Mouse (Mus musculus): ENCODE measurements around the gene Suds3. TPM values are rescaled to one million over a fixed set of nuclear protein-coding genes. Genes with fewer than 3 reads are reported as not detected.

The Suds3 gene
- total RNA-seq (2021), result 100 to 1,000 TPM; 134 to 147 TPM

DNA sequence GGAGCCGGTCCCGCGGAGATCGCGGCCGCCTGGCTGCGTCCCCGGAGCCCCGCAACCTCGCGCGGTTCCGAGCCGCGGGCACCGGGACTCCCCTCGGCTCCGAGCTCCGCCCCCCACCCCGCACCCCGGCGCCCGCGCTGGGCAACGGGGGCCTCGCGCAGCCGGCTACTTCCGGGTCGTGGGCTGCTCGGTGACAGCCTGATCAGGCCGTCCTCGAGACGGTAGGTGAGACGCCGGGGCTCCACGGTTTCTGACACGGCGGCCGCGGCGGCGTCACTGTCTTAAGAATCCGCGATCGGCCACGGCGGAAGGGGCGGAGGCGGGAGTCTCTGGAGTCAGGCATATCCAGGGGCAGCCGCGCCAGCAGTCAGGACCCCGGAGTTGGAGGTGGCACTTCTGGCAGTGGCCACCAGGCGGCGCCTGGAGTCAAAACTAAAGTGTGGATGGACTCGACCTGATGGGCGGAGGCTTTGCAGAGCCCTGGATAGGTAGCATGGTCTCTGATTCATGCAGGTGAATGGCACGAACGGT, at the start of gene Suds3:
TSS of gene Suds3 (minus strand) at position 278 of the 531 bp plus-strand sequence.
- peak; percentile 98 to 99 for DNase-seq (ENCODE audit: low spot score in 2 of 2)
- intact Hi-C loops (cut with DNase I), result loop anchor here (2.0 to 10.0 kb wide), 7 partner anchors 29 to 379 kb away; partner anchors contain the start of genes Ksr2, Pebp1 and Wsb2

DNA sequence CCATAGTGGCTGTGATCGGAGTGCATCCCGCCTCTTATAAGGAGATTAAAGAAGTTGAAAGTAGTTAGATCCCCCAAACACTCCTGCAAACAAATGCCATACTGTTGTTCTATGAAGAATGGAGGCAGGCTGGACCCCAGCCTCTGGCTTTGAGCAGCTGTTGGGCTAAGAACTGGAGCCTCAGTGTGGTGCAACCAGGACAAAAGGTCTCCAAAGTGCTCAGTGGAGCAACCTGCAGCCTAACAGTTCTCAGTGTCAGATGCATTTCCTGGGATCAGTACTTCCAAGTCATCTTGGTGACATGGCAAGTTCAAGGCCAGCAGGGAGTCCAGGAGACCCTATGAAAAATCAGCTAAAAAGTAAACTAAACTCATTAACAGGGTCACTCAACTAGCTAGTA, 49.0 kb upstream of the Suds3 start:
- intact Hi-C loops (cut with DNase I), result no loop called here
- DNase-seq (ENCODE audit: low spot score in 2 of 2), result no peak

DNA sequence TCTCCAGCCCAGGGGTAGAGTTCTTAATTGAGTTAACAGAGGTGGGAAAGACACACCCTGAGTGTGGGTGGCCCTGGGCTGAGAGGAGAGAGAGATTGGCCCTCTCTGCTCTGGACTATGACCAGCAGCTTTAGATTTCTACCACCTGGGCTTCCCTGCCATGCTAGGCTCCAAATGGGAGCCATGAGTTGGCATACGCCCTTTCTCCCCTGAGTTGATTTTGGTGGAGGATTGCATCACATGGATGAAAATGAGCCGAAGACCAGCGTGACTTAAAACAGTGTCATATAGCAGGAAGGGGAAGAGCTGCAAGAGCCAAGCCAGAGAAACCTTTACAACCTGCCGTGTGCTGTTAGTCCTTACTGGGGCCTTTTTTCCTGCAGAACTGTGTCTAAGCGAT, 48.6 kb upstream of the Suds3 start:
- intact Hi-C loops (cut with DNase I), result no loop called here

DNA sequence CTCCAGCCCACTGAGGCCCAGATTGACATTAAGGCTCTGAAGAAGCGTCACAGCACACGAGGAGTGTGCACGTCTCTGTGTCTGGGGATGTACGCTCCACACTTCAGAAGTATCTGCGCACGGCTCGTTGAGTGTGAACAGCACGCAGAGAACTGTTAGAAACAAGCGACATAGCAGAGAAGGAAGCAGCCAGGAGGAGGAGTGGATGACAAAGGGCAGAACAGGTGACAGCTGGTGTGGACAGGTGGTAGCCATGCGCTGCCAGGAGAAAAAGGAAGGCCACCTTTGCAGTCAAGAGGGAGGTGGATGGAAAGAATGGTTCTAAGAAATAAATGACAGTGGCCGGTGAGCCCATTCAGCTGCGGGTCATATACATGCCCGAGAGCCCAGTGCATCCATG, 47.9 kb upstream of the Suds3 start:
- intact Hi-C loops (cut with DNase I), result no loop called here
- no peak for DNase-seq (ENCODE audit: low spot score in 2 of 2)

More for the DNA sequence above, 48.6 kb upstream of the Suds3 start:
- DNase-seq (ENCODE audit: low spot score in 2 of 2), result no peak

DNA sequence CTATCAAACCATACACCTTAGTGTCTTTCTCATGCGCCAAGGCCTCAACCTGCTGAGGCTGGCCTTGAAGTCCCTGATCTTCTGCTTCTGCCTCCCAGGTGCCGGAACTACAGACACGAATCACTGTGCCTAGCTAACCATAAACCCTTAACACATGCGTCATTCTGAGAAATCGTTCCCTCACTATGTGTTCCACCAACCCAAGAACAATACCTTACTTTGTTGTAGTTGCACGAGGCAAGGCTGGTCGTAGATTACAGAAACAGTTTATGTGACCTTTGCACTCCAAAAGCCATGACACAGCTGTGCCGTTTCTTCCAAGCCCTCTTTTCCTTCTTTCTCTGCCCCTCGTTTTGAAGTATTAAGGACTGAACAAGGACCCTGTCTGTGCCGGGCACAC, 44.6 kb upstream of the Suds3 start:
- intact Hi-C loops (cut with DNase I), result no loop called here
- DNase-seq (ENCODE audit: low spot score in 2 of 2), result no peak

DNA sequence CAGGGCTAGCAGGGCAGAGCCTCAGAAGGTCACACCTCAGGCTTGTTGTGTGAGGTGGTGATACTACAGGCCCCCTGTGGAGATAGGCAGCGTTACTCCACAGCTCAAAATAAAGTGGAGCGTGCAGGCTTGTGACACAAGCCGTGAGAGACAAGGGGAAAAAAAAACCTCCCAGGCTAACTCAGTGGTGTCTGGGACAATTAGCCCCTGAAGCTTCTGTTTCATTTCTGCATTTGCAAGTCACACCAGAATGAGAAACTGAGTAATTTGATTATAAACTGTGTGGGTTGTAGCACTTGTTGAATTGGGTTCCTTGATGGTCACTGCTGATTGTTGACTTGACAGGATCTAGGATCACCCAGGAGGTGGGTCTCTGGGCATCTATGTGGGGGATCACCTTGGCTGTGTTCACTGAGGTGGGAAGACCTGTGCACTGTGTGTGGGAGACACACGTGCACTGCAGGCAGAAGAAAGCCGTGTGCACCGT, 43.9 kb upstream of the Suds3 start:
- intact Hi-C loops (cut with DNase I), result loop anchor here (5.0 kb wide), 1 partner anchor 38 kb away; the partner anchor contains the start of gene Taok3
- DNase-seq (ENCODE audit: low spot score in 2 of 2), result no peak

GRCm38 (mm10) chr5:117159326-117159725, 43.4 kb upstream of the Suds3 start:
- DNase-seq (ENCODE audit: low spot score in 2 of 2), result no peak
- intact Hi-C loops (cut with DNase I), result loop anchor here (5.0 kb wide), 1 partner anchor 37 kb away; the partner anchor contains the start of gene Taok3

DNA sequence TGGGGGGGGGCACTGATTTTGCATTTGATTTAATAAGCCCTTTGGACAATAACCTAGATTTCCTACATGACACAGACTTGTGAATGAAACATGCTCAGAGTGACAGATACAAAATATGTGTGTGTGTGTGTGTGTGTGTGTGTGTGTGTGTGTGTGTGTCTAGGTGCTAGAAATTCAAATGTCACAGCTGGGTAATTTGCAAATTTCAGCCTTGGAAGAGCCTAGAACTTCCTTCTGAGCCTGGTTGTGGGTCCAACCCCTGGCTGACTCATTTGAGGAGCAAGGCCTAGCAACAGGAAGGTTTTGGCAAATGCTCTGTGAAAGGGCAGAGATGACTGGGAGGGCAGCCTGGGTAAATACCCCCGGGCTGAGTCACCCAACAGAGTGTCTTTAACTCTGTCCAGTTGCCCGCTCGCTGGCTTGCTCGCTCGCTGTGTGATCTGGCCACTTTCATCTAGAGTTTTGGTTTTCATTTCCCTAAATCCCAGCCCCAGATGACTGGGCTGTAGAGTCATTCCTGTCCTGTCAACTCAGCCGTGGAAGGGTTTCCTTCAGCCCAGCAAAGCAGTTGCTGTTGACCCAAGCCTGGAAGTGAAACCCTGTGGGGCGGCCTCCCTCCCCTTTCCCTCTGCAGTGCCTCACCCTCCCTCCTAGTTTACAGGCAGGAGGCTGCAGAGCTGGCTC, 42.6 kb upstream of the Suds3 start:
- DNase-seq (ENCODE audit: low spot score in 2 of 2), result no peak
- intact Hi-C loops (cut with DNase I), result loop anchor here (5.0 kb wide), 1 partner anchor 36 kb away; the partner anchor contains the start of gene Taok3

DNA sequence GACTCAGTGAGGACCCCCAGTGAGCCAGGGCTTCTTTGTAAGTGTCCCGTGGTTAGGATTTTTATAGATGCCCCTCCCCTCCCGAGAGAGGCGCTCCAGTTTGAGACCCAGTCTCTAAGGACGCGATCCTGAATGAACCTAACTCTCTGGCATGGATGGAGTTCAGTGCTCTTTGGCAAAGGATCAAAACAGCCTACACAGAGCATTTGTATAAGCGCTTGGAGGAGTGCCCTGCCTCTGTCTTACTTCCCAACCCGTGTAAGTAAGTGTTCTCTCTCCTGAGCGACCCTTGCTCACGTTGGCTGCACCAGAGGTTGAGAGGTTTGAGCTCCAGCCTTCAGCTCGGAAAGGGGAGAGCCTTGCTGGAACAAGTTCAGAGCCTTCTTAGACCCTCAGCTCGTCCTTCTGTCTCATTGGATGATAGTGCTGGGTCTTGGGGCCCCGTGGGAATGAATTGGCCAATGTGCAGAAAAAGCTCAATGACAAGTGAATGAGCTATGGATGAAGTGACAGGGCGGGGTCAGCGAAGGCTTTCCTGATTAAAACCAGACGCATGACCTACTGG, 37.7 kb upstream of the Suds3 start:
- no peak for DNase-seq (ENCODE audit: low spot score in 2 of 2)
- intact Hi-C loops (cut with DNase I), result no loop called here

GRCm38 (mm10) chr5:117152944-117153343, 37.0 kb upstream of the Suds3 start:
- intact Hi-C loops (cut with DNase I), result no loop called here
- DNase-seq (ENCODE audit: low spot score in 2 of 2), result no peak

GRCm38 (mm10) chr5:117150068-117150467, 34.2 kb upstream of the Suds3 start:
- intact Hi-C loops (cut with DNase I), result no loop called here
- no peak for DNase-seq (ENCODE audit: low spot score in 2 of 2)

- intact Hi-C loops (cut with DNase I), result no loop called here
- DNase-seq (ENCODE audit: low spot score in 2 of 2), result no peak
Measured at GRCm38 (mm10) chr5:117149054-117149942, 33.4 kb upstream of the Suds3 start.

GRCm38 (mm10) chr5:117147187-117148095, 31.5 kb upstream of the Suds3 start:
- intact Hi-C loops (cut with DNase I), result no loop called here
- DNase-seq (ENCODE audit: low spot score in 2 of 2), result peak; percentile 34 to 58

DNA sequence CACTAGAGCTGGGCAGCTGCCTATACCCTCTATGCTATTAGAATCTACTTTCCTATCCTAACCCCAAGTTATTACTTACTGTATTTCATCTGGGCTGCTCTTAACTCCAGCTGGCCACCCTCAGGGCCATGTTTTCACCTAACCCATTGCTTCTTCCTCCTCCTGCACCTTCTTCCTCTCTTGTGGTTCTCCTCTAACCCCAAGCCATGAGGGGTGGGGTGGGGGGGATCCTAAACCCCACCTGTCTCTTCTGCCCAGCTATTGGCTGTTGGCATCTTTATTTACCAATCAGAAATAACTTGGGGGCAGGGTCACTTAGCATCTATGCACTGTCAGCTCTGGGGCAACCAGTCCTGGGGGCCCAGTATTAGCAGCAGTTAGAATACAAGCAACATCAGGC, 30.3 kb upstream of the Suds3 start:
- intact Hi-C loops (cut with DNase I), result no loop called here
- DNase-seq (ENCODE audit: low spot score in 2 of 2), result no peak

GRCm38 (mm10) chr5:117143721-117144135, 27.8 kb upstream of the Suds3 start:
- intact Hi-C loops (cut with DNase I), result loop anchor here (2.0 kb wide), 1 partner anchor 27 kb away; the partner anchor contains the start of gene Suds3
- no peak for DNase-seq (ENCODE audit: low spot score in 2 of 2)

DNA sequence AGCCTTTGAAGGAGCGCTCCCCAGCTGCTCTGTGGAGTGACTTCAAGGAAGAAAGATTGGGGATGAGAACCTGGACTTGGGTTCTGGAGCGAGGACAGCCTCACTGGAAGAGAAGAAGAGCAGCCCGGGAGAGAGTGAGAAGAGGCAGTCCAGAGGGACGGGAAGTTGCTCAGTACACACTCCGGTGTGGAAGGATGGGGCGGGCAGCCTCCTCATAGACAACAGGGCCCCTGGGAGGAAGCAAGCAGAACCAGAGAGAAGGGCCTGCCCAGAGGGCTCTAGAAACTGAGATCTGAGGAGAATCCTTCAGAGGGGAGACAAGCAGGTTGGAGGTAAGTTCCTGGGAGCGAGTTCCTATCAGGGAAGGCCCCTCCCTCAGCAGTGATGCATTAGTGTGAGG, 24.5 kb upstream of the Suds3 start:
- DNase-seq (ENCODE audit: low spot score in 2 of 2), result no peak
- intact Hi-C loops (cut with DNase I), result no loop called here

DNA sequence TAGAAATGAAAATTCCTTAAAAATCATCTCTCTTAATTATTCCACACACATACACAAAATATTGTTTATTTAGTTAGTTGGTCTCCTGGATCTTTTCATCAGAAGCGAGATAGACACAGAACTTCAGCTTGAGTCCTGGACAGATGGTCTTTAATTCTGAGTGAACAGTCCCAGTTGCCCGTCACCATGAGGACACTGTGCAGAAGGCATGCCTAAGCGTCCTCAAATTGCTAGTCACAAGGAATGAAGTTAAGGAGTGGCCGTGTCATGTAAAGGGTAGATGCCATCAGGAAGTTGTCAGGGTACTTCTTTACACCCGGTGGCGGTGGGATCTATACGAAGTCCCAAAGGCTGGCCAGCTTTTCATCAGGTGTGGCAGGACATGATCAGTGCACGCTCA, 23.9 kb upstream of the Suds3 start:
- DNase-seq (ENCODE audit: low spot score in 2 of 2), result no peak
- intact Hi-C loops (cut with DNase I), result no loop called here

DNA sequence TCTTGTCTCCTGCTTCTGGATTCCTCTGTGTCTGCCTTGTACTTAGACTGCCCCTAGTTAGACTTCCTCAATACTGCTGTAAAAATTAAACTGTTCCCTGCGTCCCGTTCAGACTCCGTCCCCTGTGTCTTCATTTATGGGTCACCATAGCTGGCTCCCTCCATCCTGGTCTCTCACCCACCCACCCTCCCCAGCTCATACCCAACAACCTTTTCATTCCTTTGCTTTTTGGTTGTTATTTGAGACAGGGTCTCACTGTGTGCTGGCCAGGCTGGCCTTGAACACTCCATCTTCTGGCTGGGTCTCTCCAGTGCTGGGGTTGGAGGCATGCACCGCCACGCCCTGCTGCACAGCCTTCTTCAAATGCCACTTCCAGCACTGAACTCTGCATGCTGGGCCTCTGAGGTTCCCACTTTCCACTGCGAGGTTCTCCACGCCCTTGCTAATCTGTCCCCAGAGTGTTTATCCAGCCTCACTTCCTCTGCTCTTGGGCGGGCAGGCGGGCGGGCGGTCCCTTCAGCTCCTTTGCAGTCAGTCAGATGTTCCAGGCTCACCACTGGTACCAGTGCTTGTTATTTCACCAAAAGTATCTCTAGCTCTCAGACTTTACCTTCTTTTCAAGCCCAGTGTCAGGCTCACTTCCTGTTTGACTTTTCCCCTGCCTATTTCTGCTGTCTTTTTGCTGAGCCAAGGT, 22.5 kb upstream of the Suds3 start:
- intact Hi-C loops (cut with DNase I), result no loop called here
- no peak for DNase-seq (ENCODE audit: low spot score in 2 of 2)
